ENCODE assay signal across 27 mouse cellular contexts in the genomic region with DNA sequence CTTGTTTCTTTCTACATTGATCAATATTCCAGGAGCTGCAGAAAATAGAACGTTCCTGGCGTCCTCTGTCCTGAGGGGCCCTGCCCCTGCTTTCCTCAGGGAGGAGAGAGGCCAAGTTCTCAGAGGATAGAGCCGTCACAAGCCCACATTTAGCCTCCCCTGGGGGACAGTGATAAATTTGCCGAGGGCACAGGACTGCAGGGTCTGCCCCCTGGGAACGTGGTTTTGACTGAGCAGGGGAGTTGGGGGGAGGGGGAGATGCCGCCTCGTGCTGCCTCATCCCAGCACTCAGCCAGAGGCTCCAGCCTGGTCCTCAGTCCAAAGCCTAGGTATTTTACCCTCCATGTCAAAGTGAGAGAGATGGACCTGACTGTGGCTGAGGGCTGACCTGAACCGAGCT. TPM values are rescaled to one million over a fixed set of nuclear protein-coding genes. Genes with fewer than 3 reads are reported as not detected.
DNase-seq lines count a peak whose midpoint lies in the region; ATAC-seq and TF ChIP-seq lines count a peak whose summit lies in the region.
"Had no signal": no experiment of that assay in that cellular context is flagged by ENCODE, and none has a peak within 500 bp of the region (broad histone marks: within the 10 kb centered on the region; RNA-seq: fewer than 3 reads in every experiment).

No protein-coding gene starts in this region.

- WGBS in hindbrain, embryonic 11.5 days, result 34% methylated on average over 8 of the region's 8 CpGs
- WGBS in hindbrain, embryonic 12.5 days, result 34% methylated on average over 8 of the region's 8 CpGs
- 66% methylated on average over 8 of the region's 8 CpGs for WGBS in midbrain, embryonic 11.5 days
- 42% methylated on average over 8 of the region's 8 CpGs for WGBS in midbrain, embryonic 15.5 days

- no peak overlapping the region for H3K9ac ChIP-seq in hindbrain, embryonic 11.5 days (ENCODE audit: low read depth, low read length)
- H3K9ac ChIP-seq in hindbrain, embryonic 12.5 days, result no peak overlapping the region
- H3K9ac ChIP-seq in midbrain, embryonic 11.5 days (ENCODE audit: low read length), result no peak overlapping the region
- H3K9ac ChIP-seq in midbrain, embryonic 15.5 days, result no peak overlapping the region
- H3K9ac ChIP-seq: embryonic facial prominence, embryonic 15.5 days; forebrain, postnatal 0 days; heart, embryonic 12.5 days; heart, embryonic 15.5 days; hindbrain, embryonic 13.5 days had no signal

- intact Hi-C loops in gastrocnemius, adult 2 months (cut with DNase I), result no loop called here

- peaks cover 8% of the 10 kb centered on the region for H3K4me1 ChIP-seq in hindbrain, embryonic 11.5 days (replicated peaks; ENCODE audit: control insufficient read depth, insufficient read depth, low read length)
- peaks cover 33% of the 10 kb centered on the region for H3K4me1 ChIP-seq in hindbrain, embryonic 12.5 days
- 0 out of 2 replicates have a peak, but pooled peaks cover 7% of the 10 kb centered on the region for H3K4me1 ChIP-seq in midbrain, embryonic 11.5 days (ENCODE audit: control insufficient read depth, insufficient read depth, low read length)
- H3K4me1 ChIP-seq in midbrain, embryonic 15.5 days, result peaks cover 33% of the 10 kb centered on the region
- H3K4me1 ChIP-seq in cortical plate, adult 2 months (ENCODE audit: control insufficient read depth, insufficient read depth, low read length), result peaks cover 20% of the 10 kb centered on the region

- no peak for TF ChIP-seq CTCF in gastrocnemius, adult 2 months (IDR thresholded peaks at IDR 0.05)
- TF ChIP-seq CTCF in cortical plate, adult 2 months (IDR thresholded peaks at IDR 0.05; ENCODE audit: extremely low read depth, insufficient read depth, low read length), result no peak

- ATAC-seq in hindbrain, embryonic 11.5 days (ENCODE audit: low FRiP score), result no peak
- no peak for ATAC-seq in hindbrain, embryonic 12.5 days (ENCODE audit: low FRiP score)
- ATAC-seq in midbrain, embryonic 11.5 days (ENCODE audit: low FRiP score), result no peak
- no peak for ATAC-seq in midbrain, embryonic 15.5 days (replicated peaks)
- ATAC-seq: forebrain, embryonic 14.5 days; forebrain, postnatal 0 days; hindbrain, postnatal 0 days; inflammation-experienced regulatory T-cells, adult 6 months; intestine, embryonic 16.5 days had no signal

- no peak for TF ChIP-seq POLR2A in cortical plate, adult 2 months (IDR thresholded peaks at IDR 0.05; ENCODE audit: extremely low read depth, insufficient read depth, low read length)

- H3K4me2 ChIP-seq in hindbrain, embryonic 11.5 days (replicated peaks; ENCODE audit: low read depth, low read length), result no peak overlapping the region
- no peak overlapping the region for H3K4me2 ChIP-seq in hindbrain, embryonic 12.5 days (replicated peaks)
- H3K4me2 ChIP-seq in midbrain, embryonic 11.5 days, result no peak overlapping the region
- no peak overlapping the region for H3K4me2 ChIP-seq in midbrain, embryonic 15.5 days
- H3K4me2 ChIP-seq: embryonic facial prominence, embryonic 15.5 days; heart, embryonic 12.5 days; heart, embryonic 15.5 days; hindbrain, embryonic 13.5 days had no signal

- peak overlapping the region; percentile 79; the same call in 1 of the 2 replicates for H3K27ac ChIP-seq in gastrocnemius, adult 2 months
- H3K27ac ChIP-seq in hindbrain, embryonic 11.5 days (ENCODE audit: low read depth, low read length), result no peak overlapping the region
- H3K27ac ChIP-seq in hindbrain, embryonic 12.5 days, result no peak overlapping the region
- no peak overlapping the region for H3K27ac ChIP-seq in midbrain, embryonic 11.5 days (ENCODE audit: low read depth, low read length)
- H3K27ac ChIP-seq in midbrain, embryonic 15.5 days, result no peak overlapping the region
- H3K27ac ChIP-seq in cortical plate, adult 2 months (ENCODE audit: insufficient read depth, low read length), result 0 out of 2 replicates have a peak overlapping the region, but pooled peaks have one; percentile 8
- H3K27ac ChIP-seq: embryonic facial prominence, embryonic 15.5 days; heart, embryonic 15.5 days; hindbrain, embryonic 13.5 days; hindbrain, postnatal 0 days had no signal

- H3K27me3 ChIP-seq in hindbrain, embryonic 11.5 days (ENCODE audit: control insufficient read depth, insufficient read depth, low read length), result no peaks in the 10 kb centered on the region
- H3K27me3 ChIP-seq in hindbrain, embryonic 12.5 days, result no peaks in the 10 kb centered on the region
- H3K27me3 ChIP-seq in midbrain, embryonic 11.5 days (ENCODE audit: control insufficient read depth, insufficient read depth, low read length), result no peaks in the 10 kb centered on the region
- H3K27me3 ChIP-seq in midbrain, embryonic 15.5 days (replicated peaks), result no peaks in the 10 kb centered on the region
- H3K27me3 ChIP-seq: embryonic facial prominence, embryonic 15.5 days had no signal

- DNase-seq in gastrocnemius, adult 2 months, result no peak
- DNase-seq in gastrocnemius, postnatal 4 days (ENCODE audit: low spot score in 2 of 2), result no peak
- peak; percentile 33 for DNase-seq in hindbrain, embryonic 11.5 days (ENCODE audit: low spot score)
- DNase-seq in midbrain, embryonic 11.5 days (ENCODE audit: low spot score, missing footprints), result peak; percentile 70
- no peak for DNase-seq in layer of hippocampus, adult 11-12 months (ENCODE audit: low spot score)
- DNase-seq: adrenal gland, adult 2 months; adrenal gland, postnatal 14 days; B cell, adult 2 months; cerebellum, adult 11 months; cerebellum, adult 2 months; cerebellum, adult 9-11 months; cerebellum, postnatal 25 days; embryo, embryonic 11 days; forebrain, postnatal 0 days; gastrocnemius, postnatal 25 days; heart, postnatal 36 days had no signal

- no peaks in the 10 kb centered on the region for H3K9me3 ChIP-seq in hindbrain, embryonic 11.5 days (ENCODE audit: control insufficient read depth, low read length)
- no peaks in the 10 kb centered on the region for H3K9me3 ChIP-seq in hindbrain, embryonic 12.5 days (replicated peaks)
- H3K9me3 ChIP-seq in midbrain, embryonic 11.5 days (ENCODE audit: control insufficient read depth, low read length), result no peaks in the 10 kb centered on the region
- no peaks in the 10 kb centered on the region for H3K9me3 ChIP-seq in midbrain, embryonic 15.5 days
- H3K9me3 ChIP-seq: embryonic facial prominence, embryonic 15.5 days; heart, embryonic 15.5 days; hindbrain, embryonic 13.5 days had no signal

- H3K4me3 ChIP-seq in gastrocnemius, adult 2 months, result no peak overlapping the region
- no peak overlapping the region for H3K4me3 ChIP-seq in hindbrain, embryonic 11.5 days (ENCODE audit: low read depth, low read length)
- H3K4me3 ChIP-seq in hindbrain, embryonic 12.5 days, result no peak overlapping the region
- no peak overlapping the region for H3K4me3 ChIP-seq in midbrain, embryonic 11.5 days (ENCODE audit: low read depth, low read length)
- H3K4me3 ChIP-seq in midbrain, embryonic 15.5 days, result no peak overlapping the region
- H3K4me3 ChIP-seq in cortical plate, adult 2 months (ENCODE audit: insufficient read depth, low read length), result no peak overlapping the region
- H3K4me3 ChIP-seq: embryonic facial prominence, embryonic 15.5 days; heart, embryonic 12.5 days; heart, embryonic 15.5 days; hindbrain, embryonic 13.5 days had no signal

- H3K36me3 ChIP-seq in hindbrain, embryonic 11.5 days (ENCODE audit: control insufficient read depth, insufficient read depth, low read length), result no peaks in the 10 kb centered on the region
- H3K36me3 ChIP-seq in hindbrain, embryonic 12.5 days, result no peaks in the 10 kb centered on the region
- no peaks in the 10 kb centered on the region for H3K36me3 ChIP-seq in midbrain, embryonic 11.5 days (ENCODE audit: control insufficient read depth, insufficient read depth, low read length)
- H3K36me3 ChIP-seq in midbrain, embryonic 15.5 days (replicated peaks), result no peaks in the 10 kb centered on the region
- H3K36me3 ChIP-seq: embryonic facial prominence, embryonic 15.5 days; heart, embryonic 12.5 days; heart, embryonic 15.5 days; hindbrain, embryonic 13.5 days had no signal

RNA-seq across cellular contexts. Expression of a gene that starts 57.9 kb away (rescaled TPM):
- 10 to 100 TPM; 16.1 to 20.7 TPM for total RNA-seq in gastrocnemius, adult 2 months (2021)
- 10 to 100 TPM; 38.0 to 42.7 TPM for total RNA-seq in gastrocnemius, postnatal 4 days (2021)
- 0.66 and 0.69 TPM in 2 replicates for polyA plus RNA-seq in hindbrain, embryonic 11.5 days (2014; fragmentation: Nextera tagmentation; extraction: Ambion mirVana)
- 1.4 and 1.6 TPM in 2 replicates for polyA plus RNA-seq in hindbrain, embryonic 12.5 days (2016; fragmentation: Nextera tagmentation; extraction: Ambion mirVana)
- 0.75 and 0.96 TPM in 2 replicates for polyA plus RNA-seq in midbrain, embryonic 11.5 days (2014; fragmentation: Nextera tagmentation; extraction: Ambion mirVana)
- 3.3 and 3.5 TPM in 2 replicates for polyA plus RNA-seq in midbrain, embryonic 15.5 days (2015; fragmentation: Nextera tagmentation; extraction: Ambion mirVana)
- 63.5 and 68.7 TPM in 2 replicates for polyA plus RNA-seq in cortical plate, adult 2 months (2012; rRNA removed)

Comparison
In these comparisons a context has a peak if more than half of its experiments do, and no peak if none do; other contexts are left out.
1. DNase-seq: peak in hindbrain, embryonic 11.5 days (single experiment) and midbrain, embryonic 11.5 days (single experiment); none in gastrocnemius, adult 2 months (single experiment), gastrocnemius, postnatal 4 days (0 of 2) and layer of hippocampus, adult 11-12 months (single experiment).
2. H3K27ac ChIP-seq: peak in gastrocnemius, adult 2 months (single experiment) and cortical plate, adult 2 months (single experiment); none in hindbrain, embryonic 11.5 days (single experiment), hindbrain, embryonic 12.5 days (single experiment), midbrain, embryonic 11.5 days (single experiment) and midbrain, embryonic 15.5 days (single experiment).
3. RNA of a gene that starts 57.9 kb away (polyA plus RNA-seq): 63.5 to 68.7 TPM in cortical plate, adult 2 months; 3.3 to 3.5 TPM in midbrain, embryonic 15.5 days, 1.4 to 1.6 TPM in hindbrain, embryonic 12.5 days, 0.75 to 0.96 TPM in midbrain, embryonic 11.5 days and 0.66 to 0.69 TPM in hindbrain, embryonic 11.5 days; every median in the first group is over 10 times any median in the second.